Mouse (Mus musculus) lung, adult 18-20 months (tissue): ENCODE measurements around the gene Marc2.

Source experiments
- DNase-seq, 2 experiments: peaks; one replicate each; pipeline ENCODE4 v3.0.0; 2022; ENCODE audit warnings: mixed read lengths in 2 of 2

Gene Marc2

GRCm38 (mm10) chr1:184853922-184854321, 7.7 kb upstream of the Marc2 start:
- no peak for DNase-seq

DNA sequence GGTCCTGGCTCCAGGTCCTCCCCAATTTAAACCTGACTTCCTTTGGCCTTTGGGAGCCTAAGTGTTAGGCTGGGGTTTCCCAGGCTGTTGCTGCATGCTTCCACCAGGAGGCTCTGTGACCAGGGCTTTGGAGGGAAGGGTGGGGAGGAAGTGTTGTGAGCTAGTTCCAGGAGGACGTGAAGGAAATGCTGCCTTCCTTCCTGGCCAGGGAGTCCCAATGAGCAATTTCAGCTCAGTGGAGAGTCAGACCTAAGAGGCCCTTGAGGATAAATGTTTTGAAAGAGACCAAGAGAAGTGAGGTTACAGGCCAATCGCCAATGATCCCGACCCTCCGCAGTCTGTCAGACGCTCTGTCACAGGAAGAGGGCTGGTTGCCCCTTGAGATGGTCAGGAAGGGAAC, 7.1 kb upstream of the Marc2 start:
- DNase-seq, result peak; percentile 86 to 91

- peak; percentile 88 to 94 for DNase-seq
Observed at GRCm38 (mm10) chr1:184851741-184852618, 5.7 kb upstream of the Marc2 start.

DNA sequence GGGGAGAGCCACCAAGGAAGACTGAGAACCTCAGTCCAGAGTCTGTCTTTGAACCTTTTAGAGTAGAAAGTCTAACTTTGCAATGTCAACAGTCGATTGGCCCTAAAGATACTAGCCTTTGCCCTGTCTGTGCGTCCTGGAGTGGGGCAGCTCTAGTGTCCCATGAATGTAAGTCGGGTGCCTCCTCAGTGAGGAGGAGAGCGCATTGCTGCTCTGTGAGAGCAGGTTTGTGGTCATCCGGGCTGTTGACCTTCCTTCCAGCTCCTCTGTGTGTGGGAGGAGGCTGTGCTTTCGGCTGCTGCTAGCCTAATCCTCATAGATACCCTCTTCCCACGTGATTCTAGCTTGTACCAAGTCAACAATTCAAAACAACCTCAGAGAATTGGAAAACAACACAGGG, 4.9 kb upstream of the Marc2 start:
- DNase-seq, result peak in 1 of 2 experiments; percentile 19

GRCm38 (mm10) chr1:184846973-184847372, 722 bp upstream of the Marc2 start:
- DNase-seq, result no peak

DNA sequence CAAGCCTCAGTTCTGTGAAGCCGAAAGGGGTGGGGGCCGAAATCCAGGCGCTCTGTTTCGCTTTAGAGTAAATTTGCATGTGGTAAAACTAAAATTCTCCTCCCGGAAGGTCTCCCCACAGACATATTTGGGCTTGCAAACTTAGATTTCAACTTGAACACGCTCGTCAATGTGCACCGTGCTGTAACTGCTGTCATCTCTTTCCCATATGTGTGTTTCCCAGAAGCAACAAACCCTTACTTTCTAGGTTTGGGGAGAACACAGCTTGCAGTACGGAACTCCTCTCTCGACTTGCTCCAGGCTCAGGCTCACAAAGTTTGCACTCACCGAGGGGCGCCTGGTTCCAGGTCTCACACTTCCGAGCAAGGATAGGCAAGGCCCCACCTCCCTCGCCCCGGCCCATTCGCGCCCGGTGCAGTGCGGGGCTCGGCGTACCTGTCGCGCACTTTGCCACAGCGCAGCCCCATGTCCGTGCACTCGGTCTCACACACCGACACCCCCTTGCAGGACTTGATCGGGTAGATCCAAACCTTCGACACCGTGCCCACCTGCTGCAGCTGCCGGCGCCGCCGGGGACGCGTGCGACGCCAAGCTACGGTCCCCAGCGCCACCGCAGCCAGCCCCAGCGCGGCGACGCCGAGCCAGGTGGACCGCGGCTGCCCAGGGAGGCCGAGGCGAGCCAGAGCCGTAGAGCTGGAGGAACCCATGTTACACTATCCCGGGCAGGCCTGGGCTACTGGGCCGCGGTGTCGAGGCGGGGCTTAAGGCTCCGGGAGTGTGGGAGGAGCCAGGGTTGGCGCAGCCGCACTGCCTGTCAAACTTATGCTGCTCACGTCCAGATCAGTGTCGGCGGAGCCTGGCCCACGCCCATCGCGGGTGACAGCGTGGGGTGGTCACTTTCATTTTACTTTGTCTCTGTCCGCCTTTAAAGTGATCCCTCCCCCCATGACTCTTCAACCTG, 860 bp downstream of the Marc2 start:
- DNase-seq, result peak; percentile 94 to 95

- DNase-seq, result peak; percentile 53 to 67
Observed at GRCm38 (mm10) chr1:184844326-184845066, 1.8 kb downstream of the Marc2 start.

DNA sequence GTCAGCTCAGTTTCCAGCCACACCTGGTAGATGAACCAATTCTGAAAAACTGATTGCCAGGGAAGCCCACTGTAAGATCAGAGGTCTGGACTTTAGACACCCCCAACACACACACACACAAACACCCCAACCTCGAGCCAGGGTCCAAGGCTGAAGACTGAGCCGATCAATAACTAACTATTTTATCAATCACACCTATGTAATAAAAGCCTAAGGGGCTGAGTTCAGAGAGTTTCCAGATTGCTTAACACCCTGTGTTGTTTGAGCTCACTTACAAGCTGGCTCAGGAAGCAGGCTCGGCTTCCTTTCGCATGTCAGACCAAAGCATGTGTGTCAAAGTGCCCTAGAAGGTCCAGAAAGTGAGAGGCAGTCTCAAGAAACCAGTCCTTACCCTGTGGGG, 8.6 kb downstream of the Marc2 start:
- DNase-seq, result no peak

DNA sequence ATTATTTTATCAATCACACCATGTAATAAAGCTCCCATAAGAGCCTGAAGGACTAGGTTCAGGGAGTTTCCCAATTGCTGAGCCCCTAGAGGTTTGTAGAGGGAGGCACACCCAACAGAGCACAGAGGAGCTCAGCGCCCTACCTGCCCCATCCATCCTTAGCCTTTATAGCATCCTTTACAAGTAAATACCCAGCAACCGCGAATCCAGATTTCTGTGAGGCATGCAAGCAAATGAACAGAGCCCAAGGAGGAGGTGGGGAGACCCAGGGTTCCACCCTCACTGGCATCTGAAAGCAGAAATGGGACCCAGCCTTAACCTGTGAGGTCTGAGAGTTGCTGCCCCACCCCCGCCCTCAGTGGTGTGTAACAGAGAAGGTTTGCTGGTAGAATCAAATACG, 9.9 kb downstream of the Marc2 start:
- no peak for DNase-seq

DNA sequence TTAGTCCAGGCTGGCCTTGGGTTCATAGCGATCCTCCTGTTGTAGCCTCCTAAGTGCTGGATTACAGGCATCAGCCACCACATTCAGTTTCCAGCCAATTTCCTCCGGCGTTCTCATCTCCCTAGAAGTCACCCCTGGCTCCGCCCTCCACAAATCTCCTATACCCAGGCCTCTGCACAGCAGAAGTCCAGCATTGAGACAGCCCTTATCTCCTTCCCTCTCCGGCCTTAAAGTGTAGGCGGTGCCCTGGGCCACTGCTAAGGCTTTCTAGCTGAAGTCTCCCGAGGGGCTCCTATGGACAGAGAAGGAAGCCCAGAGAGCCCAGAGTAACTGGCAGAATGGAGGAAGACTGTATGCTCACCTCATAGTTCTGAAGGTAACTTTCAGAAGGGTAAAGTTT, 12.8 kb downstream of the Marc2 start:
- no peak for DNase-seq

DNA sequence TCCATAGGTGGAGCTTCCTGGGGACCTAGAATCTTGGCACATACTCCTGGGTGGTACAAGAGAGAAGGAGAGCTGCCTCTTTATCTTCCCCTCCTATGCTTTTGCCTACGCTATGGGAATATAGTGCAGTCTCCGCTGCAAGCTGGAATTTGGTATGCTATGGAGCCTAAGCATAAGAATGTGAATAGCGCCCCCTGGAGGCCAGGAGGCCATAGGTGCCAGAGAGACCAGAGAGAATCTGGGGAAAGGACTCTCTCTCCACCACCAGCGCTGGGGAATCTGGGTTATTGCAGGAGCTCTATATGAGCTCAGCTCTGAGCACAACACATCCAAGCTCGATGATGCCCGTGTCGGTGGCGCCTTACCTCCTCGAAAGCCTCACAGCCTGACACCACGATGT, 14.0 kb downstream of the Marc2 start:
- no peak for DNase-seq

GRCm38 (mm10) chr1:184829897-184830296, 16.4 kb downstream of the Marc2 start:
- no peak for DNase-seq

- DNase-seq, result no peak
Observed at GRCm38 (mm10) chr1:184827175-184827701, 19.0 kb downstream of the Marc2 start.

GRCm38 (mm10) chr1:184825093-184825492, 21.2 kb downstream of the Marc2 start:
- DNase-seq, result no peak

DNA sequence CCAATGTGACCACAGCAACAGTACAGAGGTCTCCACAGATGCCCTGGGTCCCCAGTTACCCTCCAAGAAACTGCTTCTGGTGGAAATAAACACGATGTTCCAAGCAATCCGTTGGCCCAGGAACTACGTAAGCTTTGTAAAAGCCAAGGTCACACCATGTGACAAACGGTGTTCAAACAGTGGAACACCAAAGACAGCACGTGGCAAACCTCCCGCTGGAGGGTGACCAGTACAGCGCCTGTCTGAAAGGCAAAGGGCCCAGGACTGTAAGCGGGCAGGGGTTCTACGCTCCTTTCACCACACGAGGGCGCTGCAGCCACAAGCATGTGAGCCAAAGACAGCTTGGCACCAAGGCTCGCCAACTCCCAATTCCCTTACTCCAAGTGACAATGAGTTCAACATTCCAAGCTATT, 21.8 kb downstream of the Marc2 start:
- peak; percentile 89 to 92 for DNase-seq

- no peak for DNase-seq
Observed at GRCm38 (mm10) chr1:184822678-184823077, 23.6 kb downstream of the Marc2 start.

DNA sequence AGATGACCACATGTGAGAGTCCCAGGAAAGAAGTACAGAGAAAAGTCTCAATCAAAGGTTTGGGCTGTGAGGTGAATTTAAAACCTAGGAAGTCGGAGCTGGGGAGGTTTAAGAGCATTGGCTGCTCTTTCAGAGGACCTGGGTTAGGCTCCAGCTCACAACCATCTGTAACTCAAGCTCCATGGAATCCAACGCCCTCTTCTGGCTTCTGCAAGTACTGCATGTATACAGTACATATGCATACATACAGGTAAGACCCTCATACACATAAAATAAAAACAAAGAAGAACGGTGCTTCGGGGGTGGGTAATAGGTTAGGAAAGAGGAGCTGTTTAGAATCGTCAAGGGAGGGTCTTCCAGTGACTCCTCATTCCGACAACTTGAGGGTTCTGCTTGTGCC, 28.5 kb downstream of the Marc2 start:
- no peak for DNase-seq

- no peak for DNase-seq
Observed at GRCm38 (mm10) chr1:184811716-184812250, 34.5 kb downstream of the Marc2 start.

DNA sequence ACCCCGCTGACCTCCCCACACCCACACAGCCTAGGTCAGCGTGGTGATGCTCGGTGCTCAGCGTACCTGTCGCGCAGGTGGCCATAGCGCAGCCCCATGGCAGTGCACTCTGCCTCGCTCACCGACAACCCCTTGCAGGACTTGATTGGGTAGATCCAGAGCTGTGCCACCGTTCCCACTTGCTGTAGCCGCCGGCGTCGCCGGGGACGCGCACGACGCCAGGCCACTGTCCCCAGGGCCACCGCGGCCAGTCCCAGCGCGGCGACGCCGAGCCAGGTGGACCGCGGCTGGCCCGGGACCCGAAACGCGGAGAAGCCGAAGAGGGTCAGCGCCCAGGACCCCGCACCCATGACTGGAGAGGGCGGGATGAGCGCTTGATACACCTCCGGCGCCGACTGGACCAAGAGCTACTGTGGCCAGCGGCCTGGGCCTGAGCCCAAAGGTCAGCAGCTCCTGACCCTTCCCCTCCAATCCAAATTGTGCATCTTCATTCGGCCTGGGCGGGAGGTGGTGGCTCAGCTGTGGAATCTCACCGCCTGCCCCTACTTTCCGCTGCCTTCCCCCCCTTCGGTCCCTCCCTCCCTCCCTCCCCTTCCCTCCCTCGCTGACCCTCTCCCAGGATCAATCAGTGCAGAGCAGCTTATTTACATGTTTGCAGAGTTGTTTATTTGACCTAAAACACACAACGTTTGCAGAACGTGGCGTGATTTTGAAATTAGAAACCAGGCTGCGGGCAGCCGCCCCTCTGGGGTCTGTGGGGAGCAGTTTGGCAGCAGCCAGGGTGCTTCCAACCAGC, 35.3 kb downstream of the Marc2 start, which contains the start of gene Marc1:
Gene Marc1 (minus strand): TSS at position 534 of the 796 bp plus-strand sequence.
- peak in 1 of 2 experiments; percentile 6 for DNase-seq

DNA sequence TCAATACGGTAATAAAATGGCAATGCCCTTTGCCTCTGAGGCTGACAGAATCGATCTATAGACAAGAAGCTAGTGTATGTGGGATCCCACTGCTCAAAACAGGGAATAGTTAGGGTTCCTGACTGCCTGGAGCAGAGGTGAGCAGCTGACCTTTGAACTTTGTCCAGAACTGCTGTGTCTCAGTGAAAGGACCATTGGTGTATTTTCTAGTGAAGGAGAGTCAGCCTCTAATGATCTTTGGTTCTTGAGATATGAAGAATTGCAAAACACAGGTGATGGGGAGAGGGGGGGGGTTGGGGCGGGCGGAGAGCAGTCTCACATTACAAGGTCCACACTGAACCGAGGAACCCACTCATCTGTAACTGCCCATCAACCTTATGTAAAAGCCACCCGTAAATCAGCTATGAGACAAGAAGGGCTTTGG, 36.7 kb downstream of the Marc2 start:
- no peak for DNase-seq

DNA sequence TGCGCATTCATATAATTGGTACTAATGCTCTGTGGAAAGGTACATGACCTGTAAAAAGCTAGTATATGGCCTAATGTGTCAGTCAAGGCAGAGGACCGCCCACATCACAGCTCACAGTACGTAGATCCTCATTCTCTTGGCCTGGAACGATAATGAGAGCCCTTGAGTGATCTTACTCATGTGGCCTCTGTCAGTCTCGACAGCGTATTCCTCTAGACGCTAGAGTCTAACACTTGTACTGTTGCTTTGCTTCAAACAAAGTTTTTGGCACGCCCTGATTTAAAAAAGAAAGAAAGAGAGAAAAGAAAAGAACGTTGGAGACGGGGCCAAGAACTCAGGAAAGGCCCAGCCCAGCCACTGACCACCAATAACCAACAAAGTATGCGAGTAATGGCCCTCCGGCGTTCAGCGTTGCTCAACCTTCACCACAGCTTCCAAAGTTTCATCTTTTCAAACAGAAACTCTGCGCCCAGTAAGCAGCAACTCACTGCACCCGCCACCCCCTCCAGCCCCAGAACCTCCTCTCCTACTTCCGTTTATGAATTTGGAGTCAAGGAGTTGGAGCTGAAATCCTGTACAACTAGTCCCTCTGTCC, 37.7 kb downstream of the Marc2 start:
- no peak for DNase-seq
